Mouse (Mus musculus): Measurements from ENCODE around the gene Fyb2. TPM values are rescaled to one million over a fixed set of nuclear protein-coding genes. Genes with fewer than 3 reads are reported as not detected.

Gene Fyb2
- polyA plus RNA-seq, 2 experiments = 0.06 to 0.10 TPM

- Histone ChIP-seq H3K4me3 (ENCODE audit: insufficient read depth in 1 of 2, low read depth in 2 of 2, low read length in 2 of 2) (no peak overlapping the region), H3K9me3 (ENCODE audit: control insufficient read depth, low read length) (no peaks in the 10 kb centered on the region), H3K4me1 (replicated peaks; ENCODE audit: control insufficient read depth in 2 of 2, insufficient read depth in 2 of 2, low read length in 1 of 2) (no peaks in the 10 kb centered on the region), H3K4me2 (ENCODE audit: low read depth) (no peak overlapping the region), H3K27ac (no peak overlapping the region), H3K9ac (replicated peaks) (no peak overlapping the region), H3K36me3 (replicated peaks; ENCODE audit: control insufficient read depth, insufficient read depth, low read depth) (no peaks in the 10 kb centered on the region), H3K27me3 (ENCODE audit: control insufficient read depth, insufficient read depth, low read length) (no peaks in the 10 kb centered on the region)
- WGBS (ENCODE audit: insufficient replicate concordance) = 62% methylated on average over 7 of the region's 7 CpGs
- DNase-seq (ENCODE audit: low read depth in 3 of 3, low spot score in 3 of 3) (no peak), ATAC-seq (ENCODE audit: insufficient read depth) (no peak)
- no peak for TF ChIP-seq EP300 (IDR thresholded peaks at IDR 0.05; ENCODE audit: low read depth)
- no peak for TF ChIP-seq CTCF (IDR thresholded peaks at IDR 0.05; ENCODE audit: low read depth)
Measured at GRCm38 (mm10) chr4:105013718-105014117, 100.5 kb downstream of the Fyb2 start.

GRCm38 (mm10) chr4:105015496-105015895 lies 102.2 kb downstream of the Fyb2 start:
- 72% methylated on average over 6 of the region's 6 CpGs for WGBS (ENCODE audit: insufficient replicate concordance)
- no peaks in the 10 kb centered on the region for H3K27me3 ChIP-seq (ENCODE audit: control insufficient read depth, insufficient read depth, low read length)
- DNase-seq (ENCODE audit: low read depth in 3 of 3, low spot score in 3 of 3) = no peak

DNA sequence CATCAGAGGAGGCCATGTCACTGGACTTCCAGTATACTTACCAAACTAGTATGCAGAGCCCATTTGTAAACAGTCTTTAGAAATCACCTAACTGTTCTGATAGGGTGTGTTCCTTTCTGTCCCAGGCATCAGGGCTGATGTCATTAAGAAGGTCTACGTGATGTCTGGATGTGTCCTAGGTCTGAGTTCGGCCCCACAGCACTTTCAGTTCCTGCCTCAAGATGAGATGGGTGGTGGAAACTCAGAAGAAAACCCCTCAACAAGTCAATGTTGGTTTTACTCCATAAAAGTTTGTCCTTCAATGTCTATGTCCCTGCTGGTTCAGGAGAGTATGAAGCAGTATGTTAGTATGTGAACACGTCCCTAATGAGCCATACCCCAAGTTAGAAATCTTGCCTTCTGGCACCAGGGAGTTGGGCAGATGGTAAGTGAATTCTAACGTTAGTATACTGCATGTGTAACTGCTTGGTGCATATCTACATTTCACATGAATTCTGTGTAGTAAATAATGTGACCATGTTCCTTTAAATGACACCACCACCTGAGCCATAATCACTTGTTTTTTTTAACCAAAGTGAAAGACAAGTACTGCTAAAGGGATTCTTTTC lies 102.9 kb downstream of the Fyb2 start:
- ATAC-seq (ENCODE audit: insufficient read depth) = no peak
- no peaks in the 10 kb centered on the region for H3K4me1 ChIP-seq (replicated peaks; ENCODE audit: control insufficient read depth in 2 of 2, insufficient read depth in 2 of 2, low read length in 1 of 2)
- TF ChIP-seq EP300 (IDR thresholded peaks at IDR 0.05; ENCODE audit: low read depth) = no peak
- no peak for TF ChIP-seq CTCF (IDR thresholded peaks at IDR 0.05; ENCODE audit: low read depth)
- 54% methylated on average over 4 of the region's 4 CpGs for WGBS (ENCODE audit: insufficient replicate concordance)
- H3K27ac ChIP-seq = no peak overlapping the region
- no peak overlapping the region for H3K4me2 ChIP-seq (ENCODE audit: low read depth)
- no peak overlapping the region for H3K9ac ChIP-seq (replicated peaks)
- no peak for DNase-seq (ENCODE audit: low read depth in 3 of 3, low spot score in 3 of 3)
- H3K36me3 ChIP-seq (replicated peaks; ENCODE audit: control insufficient read depth, insufficient read depth, low read depth) = no peaks in the 10 kb centered on the region
- no peak overlapping the region for H3K4me3 ChIP-seq (ENCODE audit: insufficient read depth in 1 of 2, low read depth in 2 of 2, low read length in 2 of 2)
- no peaks in the 10 kb centered on the region for H3K27me3 ChIP-seq (ENCODE audit: control insufficient read depth, insufficient read depth, low read length)
- no peaks in the 10 kb centered on the region for H3K9me3 ChIP-seq (ENCODE audit: control insufficient read depth, low read length)

More at GRCm38 (mm10) chr4:105015496-105015895, 102.2 kb downstream of the Fyb2 start:
- no peaks in the 10 kb centered on the region for H3K9me3 ChIP-seq (ENCODE audit: control insufficient read depth, low read length)
- H3K4me1 ChIP-seq (replicated peaks; ENCODE audit: control insufficient read depth in 2 of 2, insufficient read depth in 2 of 2, low read length in 1 of 2) = no peaks in the 10 kb centered on the region
- no peak overlapping the region for H3K4me3 ChIP-seq (ENCODE audit: insufficient read depth in 1 of 2, low read depth in 2 of 2, low read length in 2 of 2)
- TF ChIP-seq EP300 (IDR thresholded peaks at IDR 0.05; ENCODE audit: low read depth) = no peak
- TF ChIP-seq CTCF (IDR thresholded peaks at IDR 0.05; ENCODE audit: low read depth) = no peak
- no peak overlapping the region for H3K9ac ChIP-seq (replicated peaks)
- no peaks in the 10 kb centered on the region for H3K36me3 ChIP-seq (replicated peaks; ENCODE audit: control insufficient read depth, insufficient read depth, low read depth)
- no peak overlapping the region for H3K4me2 ChIP-seq (ENCODE audit: low read depth)
- no peak overlapping the region for H3K27ac ChIP-seq
- ATAC-seq (ENCODE audit: insufficient read depth) = no peak

DNA sequence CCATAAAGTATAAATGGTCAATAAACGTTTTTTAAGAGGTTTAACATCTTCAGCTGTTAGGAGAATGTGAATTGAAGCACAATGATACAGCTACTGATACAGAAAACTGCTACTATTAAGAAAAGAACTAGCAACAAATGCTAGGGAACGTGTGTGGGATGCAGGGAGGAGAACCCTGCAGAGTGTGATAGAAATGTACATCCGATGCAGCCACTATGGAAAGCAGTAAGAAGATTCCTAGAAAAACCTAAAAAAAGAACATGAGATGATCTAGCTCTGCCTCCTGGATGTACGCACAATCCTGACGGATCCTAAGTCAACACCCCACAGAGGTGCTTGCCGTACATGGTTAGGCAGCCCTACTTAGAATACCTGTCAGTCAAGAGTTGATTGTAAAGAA lies 114.0 kb downstream of the Fyb2 start:
- DNase-seq (ENCODE audit: low read depth in 3 of 3, low spot score in 3 of 3) = no peak
- no peaks in the 10 kb centered on the region for H3K4me1 ChIP-seq (replicated peaks; ENCODE audit: control insufficient read depth in 2 of 2, insufficient read depth in 2 of 2, low read length in 1 of 2)
- no peak overlapping the region for H3K4me2 ChIP-seq (ENCODE audit: low read depth)
- no peak overlapping the region for H3K9ac ChIP-seq (replicated peaks)
- H3K4me3 ChIP-seq (ENCODE audit: insufficient read depth in 1 of 2, low read depth in 2 of 2, low read length in 2 of 2) = no peak overlapping the region
- WGBS (ENCODE audit: insufficient replicate concordance) = 65% methylated on average over 6 of the region's 6 CpGs
- no peaks in the 10 kb centered on the region for H3K27me3 ChIP-seq (ENCODE audit: control insufficient read depth, insufficient read depth, low read length)
- no peaks in the 10 kb centered on the region for H3K36me3 ChIP-seq (replicated peaks; ENCODE audit: control insufficient read depth, insufficient read depth, low read depth)
- H3K9me3 ChIP-seq (ENCODE audit: control insufficient read depth, low read length) = no peaks in the 10 kb centered on the region
- ATAC-seq (ENCODE audit: insufficient read depth) = no peak
- no peak for TF ChIP-seq EP300 (IDR thresholded peaks at IDR 0.05; ENCODE audit: low read depth)
- TF ChIP-seq CTCF (IDR thresholded peaks at IDR 0.05; ENCODE audit: low read depth) = no peak
- no peak overlapping the region for H3K27ac ChIP-seq

- no peak for TF ChIP-seq EP300 (IDR thresholded peaks at IDR 0.05; ENCODE audit: low read depth)
- no peak for TF ChIP-seq CTCF (IDR thresholded peaks at IDR 0.05; ENCODE audit: low read depth)
- H3K4me2 ChIP-seq (ENCODE audit: low read depth) = no peak overlapping the region
- no peak overlapping the region for H3K4me3 ChIP-seq (ENCODE audit: insufficient read depth in 1 of 2, low read depth in 2 of 2, low read length in 2 of 2)
- 70% methylated on average over 8 of the region's 8 CpGs for WGBS (ENCODE audit: insufficient replicate concordance)
- no peaks in the 10 kb centered on the region for H3K36me3 ChIP-seq (replicated peaks; ENCODE audit: control insufficient read depth, insufficient read depth, low read depth)
- ATAC-seq (ENCODE audit: insufficient read depth) (no peak), DNase-seq (ENCODE audit: low read depth in 3 of 3, low spot score in 3 of 3) (no peak)
- H3K9ac ChIP-seq (replicated peaks) = no peak overlapping the region
- H3K9me3 ChIP-seq (ENCODE audit: control insufficient read depth, low read length) = no peaks in the 10 kb centered on the region
- H3K4me1 ChIP-seq (replicated peaks; ENCODE audit: control insufficient read depth in 2 of 2, insufficient read depth in 2 of 2, low read length in 1 of 2) = no peaks in the 10 kb centered on the region
- H3K27ac ChIP-seq = no peak overlapping the region
- no peaks in the 10 kb centered on the region for H3K27me3 ChIP-seq (ENCODE audit: control insufficient read depth, insufficient read depth, low read length)
Measured at GRCm38 (mm10) chr4:105031104-105031503, 117.8 kb downstream of the Fyb2 start.
